Mouse (Mus musculus): ENCODE results near the gene Zwilch. TPM values are rescaled to one million over a fixed set of nuclear protein-coding genes. Genes with fewer than 3 reads are reported as not detected.
A peak's percentile ranks its signal among the peaks of the same experiment; 100 is the strongest.

Zwilch gene
- 30.9 and 31.9 TPM in 2 replicates for polyA plus RNA-seq (2014; fragmentation: Nextera tagmentation; extraction: Ambion mirVana)

- Histone ChIP-seq H3K4me3 (ENCODE audit: low read depth, low read length) (peak within 1 kb of the TSS; percentile 71), H3K27ac (replicated peaks; ENCODE audit: low read depth, low read length) (peak within 1 kb of the TSS; percentile 90), H3K9me3 (replicated peaks; ENCODE audit: control insufficient read depth, low read length) (no peaks in the 10 kb centered on the region), H3K4me2 (ENCODE audit: low read depth, low read length) (peak within 1 kb of the TSS; percentile 71), H3K4me1 (ENCODE audit: control insufficient read depth, insufficient read depth, low read length) (no peaks in the 10 kb centered on the region), H3K9ac (replicated peaks; ENCODE audit: low read length) (peak within 1 kb of the TSS; percentile 80), H3K36me3 (replicated peaks; ENCODE audit: control insufficient read depth, insufficient read depth, low read depth, low read length) (peaks cover 11% of the 10 kb centered on the region), H3K27me3 (ENCODE audit: control insufficient read depth, insufficient read depth, low read length) (no peaks in the 10 kb centered on the region)
- WGBS, result under 1% methylated on average over 42 of the region's 42 CpGs
- ATAC-seq (replicated peaks; ENCODE audit: insufficient number of reproducible peaks, low FRiP score, low TSS enrichment, low read depth) (peak; percentile 89), DNase-seq (ENCODE audit: low spot score) (peak; percentile 89)
Measured at GRCm38 (mm10) chr9:64172816-64173665, at the start of gene Zwilch, which contains the start of gene Rpl4. TSS of gene Zwilch (minus strand) at chr9:64173104. TSS of gene Rpl4 (plus strand) at chr9:64173375.

GRCm38 (mm10) chr9:64222098-64222497 lies 49.2 kb upstream of the Zwilch start:
- 68% methylated on average over 2 of the region's 2 CpGs for WGBS
- Histone ChIP-seq H3K4me3 (ENCODE audit: low read depth, low read length) (no peak overlapping the region), H3K4me1 (ENCODE audit: control insufficient read depth, insufficient read depth, low read length) (no peaks in the 10 kb centered on the region), H3K36me3 (replicated peaks; ENCODE audit: control insufficient read depth, insufficient read depth, low read depth, low read length) (no peaks in the 10 kb centered on the region), H3K9ac (replicated peaks; ENCODE audit: low read length) (no peak overlapping the region), H3K27me3 (ENCODE audit: control insufficient read depth, insufficient read depth, low read length) (no peaks in the 10 kb centered on the region), H3K9me3 (replicated peaks; ENCODE audit: control insufficient read depth, low read length) (no peaks in the 10 kb centered on the region), H3K27ac (replicated peaks; ENCODE audit: low read depth, low read length) (no peak overlapping the region), H3K4me2 (ENCODE audit: low read depth, low read length) (no peak overlapping the region)
- DNase-seq (ENCODE audit: low spot score) (no peak), ATAC-seq (replicated peaks; ENCODE audit: insufficient number of reproducible peaks, low FRiP score, low TSS enrichment, low read depth) (no peak)

DNA sequence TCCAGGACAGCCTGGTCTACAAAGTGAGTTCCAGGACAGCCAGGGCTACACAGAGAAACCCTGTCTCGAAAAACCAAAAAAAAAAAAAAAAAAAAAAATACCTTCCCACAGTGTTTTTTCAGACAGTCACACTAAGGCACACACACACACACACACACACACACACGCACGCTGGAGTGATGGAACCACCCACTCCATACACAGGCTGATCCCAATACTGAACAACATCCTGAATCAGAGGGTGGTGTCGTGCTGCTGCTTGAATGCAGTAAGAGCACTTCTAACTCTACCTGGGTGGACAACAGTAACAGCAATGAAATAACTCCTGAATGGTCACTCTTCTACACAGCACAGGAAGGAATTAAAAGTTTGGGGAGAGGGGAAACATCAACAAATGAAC lies 48.6 kb upstream of the Zwilch start:
- no peaks in the 10 kb centered on the region for H3K9me3 ChIP-seq (replicated peaks; ENCODE audit: control insufficient read depth, low read length)
- DNase-seq (ENCODE audit: low spot score), result no peak
- H3K9ac ChIP-seq (replicated peaks; ENCODE audit: low read length), result no peak overlapping the region
- no peaks in the 10 kb centered on the region for H3K4me1 ChIP-seq (ENCODE audit: control insufficient read depth, insufficient read depth, low read length)
- no peak overlapping the region for H3K4me2 ChIP-seq (ENCODE audit: low read depth, low read length)
- no peak overlapping the region for H3K27ac ChIP-seq (replicated peaks; ENCODE audit: low read depth, low read length)
- ATAC-seq (replicated peaks; ENCODE audit: insufficient number of reproducible peaks, low FRiP score, low TSS enrichment, low read depth), result no peak
- no peaks in the 10 kb centered on the region for H3K36me3 ChIP-seq (replicated peaks; ENCODE audit: control insufficient read depth, insufficient read depth, low read depth, low read length)
- WGBS, result 93% methylated on average over 4 of the region's 4 CpGs
- no peak overlapping the region for H3K4me3 ChIP-seq (ENCODE audit: low read depth, low read length)
- H3K27me3 ChIP-seq (ENCODE audit: control insufficient read depth, insufficient read depth, low read length), result no peaks in the 10 kb centered on the region

DNA sequence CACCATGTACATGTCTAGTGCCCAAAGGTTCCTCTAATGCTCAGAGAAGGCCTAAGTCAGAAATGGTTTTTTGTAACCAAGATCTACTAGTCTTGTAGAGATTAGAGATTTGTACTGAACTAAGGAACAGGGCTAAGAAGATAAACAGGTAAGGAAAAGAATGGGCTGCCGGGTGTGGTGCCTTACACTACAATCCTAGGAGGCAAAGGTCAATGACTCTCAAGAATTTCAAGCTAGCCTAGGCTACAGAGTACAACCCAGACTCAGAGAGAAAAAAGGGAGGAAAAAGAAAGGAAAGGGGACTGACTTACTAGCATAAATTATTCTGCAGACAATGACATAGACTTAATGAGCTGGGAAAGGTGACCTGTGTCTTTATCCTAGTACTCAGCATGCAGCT lies 47.7 kb upstream of the Zwilch start:
- ATAC-seq (replicated peaks; ENCODE audit: insufficient number of reproducible peaks, low FRiP score, low TSS enrichment, low read depth) (no peak), DNase-seq (ENCODE audit: low spot score) (no peak)
- 71% methylated on average over 1 of the region's 1 CpGs for WGBS
- Histone ChIP-seq H3K36me3 (replicated peaks; ENCODE audit: control insufficient read depth, insufficient read depth, low read depth, low read length) (no peaks in the 10 kb centered on the region), H3K4me3 (ENCODE audit: low read depth, low read length) (no peak overlapping the region), H3K9ac (replicated peaks; ENCODE audit: low read length) (no peak overlapping the region), H3K27me3 (ENCODE audit: control insufficient read depth, insufficient read depth, low read length) (no peaks in the 10 kb centered on the region), H3K4me2 (ENCODE audit: low read depth, low read length) (no peak overlapping the region), H3K27ac (replicated peaks; ENCODE audit: low read depth, low read length) (no peak overlapping the region), H3K4me1 (ENCODE audit: control insufficient read depth, insufficient read depth, low read length) (no peaks in the 10 kb centered on the region), H3K9me3 (replicated peaks; ENCODE audit: control insufficient read depth, low read length) (no peaks in the 10 kb centered on the region)

DNA sequence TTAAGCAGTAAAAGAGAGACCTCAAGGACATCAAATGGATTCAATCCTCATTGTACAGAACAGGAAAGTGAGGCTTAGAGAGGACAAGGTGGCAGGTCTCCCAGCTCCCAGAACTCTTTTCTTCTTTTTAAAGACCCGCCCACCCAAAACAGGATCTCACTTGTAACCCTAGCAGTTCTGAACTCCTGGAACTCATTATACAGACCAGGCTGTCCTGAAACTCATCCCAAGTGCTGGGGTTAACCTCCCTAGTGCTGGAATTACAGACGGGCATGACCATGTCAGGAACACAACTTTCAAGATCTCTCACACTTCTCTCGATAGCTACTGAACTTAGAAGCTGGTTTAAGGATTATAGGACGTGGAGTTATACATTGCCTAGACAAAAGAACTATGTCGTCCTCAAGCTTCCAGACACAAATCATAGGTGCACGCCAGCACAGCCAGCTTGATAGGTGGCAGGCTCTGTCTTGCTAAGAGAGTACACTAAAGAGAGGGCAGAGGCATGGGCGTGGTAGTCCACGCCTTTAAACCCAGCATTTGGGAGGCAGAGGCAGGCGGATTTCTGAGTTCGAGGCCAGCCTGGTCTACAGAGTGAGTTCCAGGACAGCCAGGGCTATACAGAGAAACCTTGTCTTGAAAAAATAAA lies 47.0 kb upstream of the Zwilch start:
- no peaks in the 10 kb centered on the region for H3K4me1 ChIP-seq (ENCODE audit: control insufficient read depth, insufficient read depth, low read length)
- 68% methylated on average over 10 of the region's 10 CpGs for WGBS
- H3K27ac ChIP-seq (replicated peaks; ENCODE audit: low read depth, low read length), result no peak overlapping the region
- H3K4me3 ChIP-seq (ENCODE audit: low read depth, low read length), result no peak overlapping the region
- no peak overlapping the region for H3K4me2 ChIP-seq (ENCODE audit: low read depth, low read length)
- no peaks in the 10 kb centered on the region for H3K9me3 ChIP-seq (replicated peaks; ENCODE audit: control insufficient read depth, low read length)
- no peak for ATAC-seq (replicated peaks; ENCODE audit: insufficient number of reproducible peaks, low FRiP score, low TSS enrichment, low read depth)
- H3K36me3 ChIP-seq (replicated peaks; ENCODE audit: control insufficient read depth, insufficient read depth, low read depth, low read length), result no peaks in the 10 kb centered on the region
- peak; percentile 57 for DNase-seq (ENCODE audit: low spot score)
- H3K9ac ChIP-seq (replicated peaks; ENCODE audit: low read length), result no peak overlapping the region
- H3K27me3 ChIP-seq (ENCODE audit: control insufficient read depth, insufficient read depth, low read length), result no peaks in the 10 kb centered on the region

GRCm38 (mm10) chr9:64219305-64219704 lies 46.4 kb upstream of the Zwilch start:
- Histone ChIP-seq H3K9me3 (replicated peaks; ENCODE audit: control insufficient read depth, low read length) (no peaks in the 10 kb centered on the region), H3K4me1 (ENCODE audit: control insufficient read depth, insufficient read depth, low read length) (no peaks in the 10 kb centered on the region), H3K36me3 (replicated peaks; ENCODE audit: control insufficient read depth, insufficient read depth, low read depth, low read length) (no peaks in the 10 kb centered on the region), H3K27me3 (ENCODE audit: control insufficient read depth, insufficient read depth, low read length) (no peaks in the 10 kb centered on the region), H3K9ac (replicated peaks; ENCODE audit: low read length) (no peak overlapping the region), H3K4me3 (ENCODE audit: low read depth, low read length) (no peak overlapping the region), H3K27ac (replicated peaks; ENCODE audit: low read depth, low read length) (no peak overlapping the region), H3K4me2 (ENCODE audit: low read depth, low read length) (no peak overlapping the region)
- 57% methylated on average over 1 of the region's 1 CpGs for WGBS
- ATAC-seq (replicated peaks; ENCODE audit: insufficient number of reproducible peaks, low FRiP score, low TSS enrichment, low read depth) (no peak), DNase-seq (ENCODE audit: low spot score) (no peak)

DNA sequence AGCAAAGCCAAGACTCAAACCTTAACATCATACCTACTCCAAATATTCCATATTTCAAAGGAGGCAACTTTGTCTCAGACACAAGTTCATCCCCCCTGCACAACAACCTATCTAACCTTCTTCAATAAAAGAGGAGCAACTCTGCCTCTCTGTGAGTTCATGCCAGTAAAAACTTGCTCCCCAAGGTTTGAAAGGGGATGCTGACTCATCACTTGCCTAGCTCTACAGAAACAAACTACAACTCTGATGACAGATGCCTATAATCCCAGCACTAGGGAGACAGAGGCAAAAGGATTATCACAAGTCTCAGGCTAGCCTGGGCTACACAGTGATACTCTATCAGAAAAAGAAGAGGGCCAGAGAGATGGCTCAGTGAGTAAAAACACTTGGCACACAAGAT lies 45.0 kb upstream of the Zwilch start:
- no peak overlapping the region for H3K4me3 ChIP-seq (ENCODE audit: low read depth, low read length)
- no peak overlapping the region for H3K4me2 ChIP-seq (ENCODE audit: low read depth, low read length)
- DNase-seq (ENCODE audit: low spot score) (no peak), ATAC-seq (replicated peaks; ENCODE audit: insufficient number of reproducible peaks, low FRiP score, low TSS enrichment, low read depth) (no peak)
- no peaks in the 10 kb centered on the region for H3K27me3 ChIP-seq (ENCODE audit: control insufficient read depth, insufficient read depth, low read length)
- no peak overlapping the region for H3K27ac ChIP-seq (replicated peaks; ENCODE audit: low read depth, low read length)
- H3K9me3 ChIP-seq (replicated peaks; ENCODE audit: control insufficient read depth, low read length), result no peaks in the 10 kb centered on the region
- no peaks in the 10 kb centered on the region for H3K36me3 ChIP-seq (replicated peaks; ENCODE audit: control insufficient read depth, insufficient read depth, low read depth, low read length)
- no peaks in the 10 kb centered on the region for H3K4me1 ChIP-seq (ENCODE audit: control insufficient read depth, insufficient read depth, low read length)
- no peak overlapping the region for H3K9ac ChIP-seq (replicated peaks; ENCODE audit: low read length)

DNA sequence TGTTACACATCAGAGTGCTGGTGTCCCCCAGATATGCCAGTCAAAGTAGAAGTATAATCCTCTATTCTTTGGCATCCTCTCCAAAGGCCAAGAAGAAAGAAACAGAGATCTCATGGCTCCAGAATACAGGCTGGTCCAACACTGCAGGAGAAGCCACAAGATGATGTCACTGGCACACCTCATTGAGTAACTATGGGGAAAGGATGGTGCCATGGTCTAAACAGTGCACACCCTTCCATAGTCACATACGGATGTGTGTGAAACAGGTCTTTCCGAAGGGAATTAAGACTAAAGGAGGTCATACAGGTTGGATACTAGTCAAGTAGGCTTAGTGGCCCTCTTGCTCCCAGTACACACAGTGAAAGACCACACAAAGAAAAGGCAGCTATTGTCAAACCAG lies 43.7 kb upstream of the Zwilch start:
- Histone ChIP-seq H3K9ac (replicated peaks; ENCODE audit: low read length) (no peak overlapping the region), H3K27me3 (ENCODE audit: control insufficient read depth, insufficient read depth, low read length) (no peaks in the 10 kb centered on the region)
- WGBS, result 96% methylated on average over 2 of the region's 2 CpGs

More for the DNA sequence above, 43.7 kb upstream of the Zwilch start:
- H3K36me3 ChIP-seq (replicated peaks; ENCODE audit: control insufficient read depth, insufficient read depth, low read depth, low read length), result no peaks in the 10 kb centered on the region
- no peak overlapping the region for H3K4me2 ChIP-seq (ENCODE audit: low read depth, low read length)
- DNase-seq (ENCODE audit: low spot score) (no peak), ATAC-seq (replicated peaks; ENCODE audit: insufficient number of reproducible peaks, low FRiP score, low TSS enrichment, low read depth) (no peak)
- no peak overlapping the region for H3K27ac ChIP-seq (replicated peaks; ENCODE audit: low read depth, low read length)
- no peaks in the 10 kb centered on the region for H3K9me3 ChIP-seq (replicated peaks; ENCODE audit: control insufficient read depth, low read length)
- H3K4me3 ChIP-seq (ENCODE audit: low read depth, low read length), result no peak overlapping the region
- no peaks in the 10 kb centered on the region for H3K4me1 ChIP-seq (ENCODE audit: control insufficient read depth, insufficient read depth, low read length)

All from embryonic facial prominence, embryonic 11.5 days (tissue).